Mouse (Mus musculus) right cerebral cortex, postnatal 4 days (tissue): ENCODE results near the gene Arid5b.

Experiments used
- DNase-seq: peaks from one replicate; pipeline ENCODE4 v3.0.0-alpha.2; 2022

Gene Arid5b

DNA sequence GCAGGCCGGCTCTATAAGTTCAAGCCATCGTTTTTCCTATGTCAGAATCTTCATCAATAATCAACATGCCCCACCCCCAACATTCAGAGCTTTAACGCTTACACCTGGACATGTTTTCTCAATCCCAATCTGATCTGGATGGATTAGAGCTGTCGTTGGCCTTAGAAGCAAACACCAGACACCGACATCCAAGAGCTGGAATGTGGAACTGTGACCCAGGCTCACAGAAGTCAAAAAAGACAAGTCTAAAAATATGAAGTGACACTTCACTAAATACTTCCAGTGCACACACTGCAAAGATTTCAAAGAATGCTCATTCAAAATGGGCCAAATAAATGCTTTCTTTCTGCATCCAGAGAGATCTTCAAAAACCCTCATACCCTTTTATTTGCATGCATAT lies 144.5 kb downstream of the Arid5b start:
- DNase-seq = no peak

- DNase-seq = no peak
Observed at GRCm38 (mm10) chr10:68132636-68133035, 145.9 kb downstream of the Arid5b start.

DNA sequence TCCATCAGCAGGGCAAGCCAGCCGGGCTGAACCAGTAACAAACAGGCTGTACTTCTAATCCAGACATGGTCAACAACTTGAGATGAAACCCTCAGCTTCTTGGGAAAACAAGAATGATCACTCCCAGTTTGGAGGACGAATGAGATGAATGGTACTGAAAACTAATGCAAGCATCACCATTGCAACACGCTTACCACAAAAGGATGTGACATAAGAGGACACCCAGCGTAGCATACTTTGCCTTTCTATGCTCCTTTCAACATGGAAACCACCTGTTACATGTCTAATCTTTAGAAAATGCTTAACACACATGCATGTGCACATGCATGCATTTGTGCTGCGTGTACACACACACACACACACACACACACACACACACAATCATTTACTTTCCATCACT lies 146.4 kb downstream of the Arid5b start:
- no peak for DNase-seq

DNA sequence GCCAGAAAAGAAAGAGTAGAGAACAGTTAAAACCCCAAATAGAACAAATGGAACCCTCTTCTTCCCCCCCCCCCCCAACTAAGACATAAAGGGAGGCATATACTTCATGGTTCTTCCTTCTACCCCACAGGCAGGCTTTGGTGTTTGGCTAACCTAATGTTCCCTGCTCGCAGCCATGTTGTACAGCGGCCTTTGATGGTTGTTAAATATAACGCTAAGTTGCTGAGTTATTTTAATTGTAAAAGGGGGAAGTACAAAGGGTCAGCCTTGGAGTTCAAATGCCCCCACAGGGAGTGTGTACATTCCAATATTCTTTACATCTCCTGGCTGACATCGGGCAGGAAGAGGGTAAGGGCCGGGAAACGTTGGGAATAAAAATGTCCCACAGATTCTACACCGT lies 148.9 kb downstream of the Arid5b start:
- no peak for DNase-seq

DNA sequence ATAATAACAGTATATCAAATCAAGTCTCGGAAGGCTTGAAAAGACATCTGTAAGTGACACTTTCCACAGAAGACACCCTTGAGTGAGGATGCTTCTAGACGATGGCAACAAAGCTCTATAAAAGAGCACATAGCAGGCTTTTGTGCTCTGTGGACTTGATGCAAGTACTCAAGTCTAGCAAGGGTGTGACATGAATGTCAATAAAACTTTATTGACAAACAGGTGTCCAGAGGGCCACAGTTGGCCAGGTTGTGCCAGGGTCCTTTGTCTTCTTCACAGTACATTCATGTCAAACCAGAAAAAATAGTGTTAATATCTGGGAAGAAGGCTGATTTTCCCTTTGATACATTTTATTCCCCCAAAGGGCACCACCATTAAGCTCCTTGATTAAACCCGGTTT lies 149.5 kb downstream of the Arid5b start:
- no peak for DNase-seq

GRCm38 (mm10) chr10:68128441-68128848 lies 150.1 kb downstream of the Arid5b start:
- DNase-seq = no peak

GRCm38 (mm10) chr10:68127604-68128256 lies 150.8 kb downstream of the Arid5b start:
- DNase-seq = no peak

GRCm38 (mm10) chr10:68127104-68127503 lies 151.4 kb downstream of the Arid5b start:
- DNase-seq = no peak

- DNase-seq = no peak
Observed at GRCm38 (mm10) chr10:68126551-68126950, 152.0 kb downstream of the Arid5b start.

DNA sequence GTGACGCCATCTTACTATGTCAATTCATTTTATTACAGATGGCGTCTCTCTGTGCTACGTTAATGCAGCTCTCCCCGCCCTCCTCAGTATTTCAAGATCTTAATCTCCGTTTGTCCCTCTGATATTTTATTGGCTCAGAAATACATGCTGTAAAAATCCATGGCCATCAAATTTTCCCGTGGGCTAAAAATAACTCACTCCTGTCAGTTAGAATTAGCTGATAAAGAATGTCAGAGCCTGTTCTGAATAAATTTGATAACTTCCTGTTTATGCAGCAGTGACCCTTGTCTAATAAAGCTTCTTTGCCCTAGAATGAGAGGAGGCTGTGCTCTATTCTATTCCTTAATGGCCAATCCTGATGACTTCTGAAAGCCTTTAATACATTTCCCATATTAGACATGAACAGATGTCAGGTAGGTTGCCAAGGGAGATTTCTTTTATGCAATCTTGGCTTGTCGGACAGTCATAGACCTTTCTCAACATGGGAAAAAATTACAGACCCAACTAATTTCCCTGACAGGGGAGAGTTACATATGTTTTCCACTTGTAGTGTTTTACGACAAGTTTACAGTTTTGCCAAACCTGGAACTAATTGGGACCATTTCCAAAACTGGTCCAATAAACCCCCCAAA lies 152.5 kb downstream of the Arid5b start:
- DNase-seq = no peak

- no peak for DNase-seq
Observed at GRCm38 (mm10) chr10:68124985-68125384, 153.6 kb downstream of the Arid5b start.

DNA sequence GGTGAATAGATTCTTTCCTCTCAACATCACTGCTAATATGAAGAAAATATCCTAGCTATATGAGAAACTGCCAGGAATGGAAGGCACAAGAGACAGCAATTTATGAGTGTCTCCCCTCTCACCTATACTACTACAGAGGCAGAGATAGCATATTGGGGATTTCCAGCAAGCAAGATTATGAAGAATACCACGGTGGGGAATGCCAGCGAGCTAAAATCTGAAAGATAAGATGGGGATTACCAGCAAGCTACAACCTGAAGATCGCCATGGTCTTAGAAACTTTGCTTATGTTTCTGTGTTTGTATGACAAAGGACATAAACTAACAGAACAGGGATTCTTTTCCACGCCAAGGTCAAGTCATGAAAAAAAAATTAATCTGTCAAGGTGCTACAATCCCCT lies 155.1 kb downstream of the Arid5b start:
- no peak for DNase-seq

DNA sequence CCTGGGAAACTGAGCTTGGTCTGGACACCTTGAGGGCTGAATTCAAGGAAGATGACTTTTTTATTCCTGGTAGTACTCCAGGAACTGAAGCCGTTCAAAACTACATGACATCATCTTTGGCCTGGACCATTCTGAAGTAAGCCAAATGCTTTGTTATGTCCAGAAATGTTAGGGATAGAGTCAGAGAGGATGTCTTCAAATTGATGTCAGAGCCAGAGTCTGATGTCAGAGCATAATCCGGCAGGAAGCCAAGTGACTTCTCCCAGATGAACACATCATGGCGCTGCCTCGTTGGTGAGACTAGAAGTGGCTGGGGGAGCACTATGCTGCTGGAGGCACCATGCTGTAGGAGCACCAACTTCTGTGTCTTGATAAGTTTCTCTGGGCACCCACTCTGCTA lies 156.6 kb downstream of the Arid5b start:
- no peak for DNase-seq

GRCm38 (mm10) chr10:68121251-68121650 lies 157.3 kb downstream of the Arid5b start:
- no peak for DNase-seq

GRCm38 (mm10) chr10:68120011-68120410 lies 158.5 kb downstream of the Arid5b start:
- DNase-seq = no peak

DNA sequence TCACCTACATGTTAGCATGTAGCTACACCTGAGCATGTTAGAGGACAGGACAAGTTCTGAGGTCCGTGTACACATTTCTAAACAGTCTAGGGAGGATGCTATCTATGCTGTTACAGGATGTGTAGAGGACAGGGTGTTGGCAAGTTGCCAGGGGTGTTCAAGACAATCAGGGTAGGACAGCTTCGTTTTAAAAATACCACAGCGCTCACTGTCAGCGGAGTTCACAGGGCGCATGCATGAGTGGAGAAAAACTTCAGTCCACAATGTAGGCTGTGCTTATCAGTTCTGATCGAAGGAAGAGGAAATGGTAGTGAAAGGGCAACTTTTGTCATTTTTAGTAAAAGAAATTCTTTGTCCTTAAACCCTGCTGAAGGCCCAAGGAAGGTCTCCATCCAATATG lies 159.3 kb downstream of the Arid5b start:
- no peak for DNase-seq

- no peak for DNase-seq
Observed at GRCm38 (mm10) chr10:68114955-68115354, 163.6 kb downstream of the Arid5b start.

DNA sequence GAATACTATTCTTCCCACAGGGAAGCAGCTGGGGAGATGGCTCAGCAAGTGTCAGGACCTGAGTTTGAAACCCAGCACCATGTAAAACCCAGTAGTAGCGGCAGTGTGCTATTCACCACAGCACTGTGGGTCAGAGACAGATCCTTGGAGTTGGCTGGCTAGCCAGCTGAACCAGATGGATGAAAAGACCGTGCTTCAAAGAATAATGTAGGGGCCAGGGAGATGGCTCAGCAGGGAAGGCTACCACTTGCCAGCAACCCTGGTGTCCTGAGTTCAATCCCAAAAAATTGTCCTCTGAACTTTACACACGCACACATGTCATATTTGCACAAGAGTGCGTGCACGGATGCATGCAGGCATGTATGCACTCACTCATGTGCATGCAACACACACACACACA lies 164.9 kb downstream of the Arid5b start:
- DNase-seq = no peak

- DNase-seq = no peak
Observed at GRCm38 (mm10) chr10:68112983-68113382, 165.6 kb downstream of the Arid5b start.

- no peak for DNase-seq
Observed at GRCm38 (mm10) chr10:68110607-68111006, 167.9 kb downstream of the Arid5b start.

GRCm38 (mm10) chr10:68110182-68110581 lies 168.4 kb downstream of the Arid5b start:
- no peak for DNase-seq

DNA sequence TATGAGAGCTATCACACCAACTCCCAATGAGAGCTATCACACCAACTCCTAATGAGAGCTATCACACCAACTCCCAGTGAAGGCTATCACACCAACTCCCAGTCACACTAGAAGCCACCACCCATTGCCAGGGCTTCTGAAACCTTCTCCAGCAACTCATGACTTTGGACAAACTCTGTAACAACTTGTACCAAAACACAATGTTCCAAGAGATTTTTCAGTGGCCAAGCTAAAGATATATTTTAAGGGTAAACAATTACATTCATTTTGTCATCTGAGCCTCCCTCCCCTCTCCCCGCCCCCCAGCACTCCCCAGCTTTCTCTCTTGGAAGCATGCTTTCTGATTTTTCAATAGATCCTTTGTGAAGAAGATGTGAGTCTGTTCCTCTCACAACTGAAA lies 168.9 kb downstream of the Arid5b start:
- DNase-seq = no peak

DNA sequence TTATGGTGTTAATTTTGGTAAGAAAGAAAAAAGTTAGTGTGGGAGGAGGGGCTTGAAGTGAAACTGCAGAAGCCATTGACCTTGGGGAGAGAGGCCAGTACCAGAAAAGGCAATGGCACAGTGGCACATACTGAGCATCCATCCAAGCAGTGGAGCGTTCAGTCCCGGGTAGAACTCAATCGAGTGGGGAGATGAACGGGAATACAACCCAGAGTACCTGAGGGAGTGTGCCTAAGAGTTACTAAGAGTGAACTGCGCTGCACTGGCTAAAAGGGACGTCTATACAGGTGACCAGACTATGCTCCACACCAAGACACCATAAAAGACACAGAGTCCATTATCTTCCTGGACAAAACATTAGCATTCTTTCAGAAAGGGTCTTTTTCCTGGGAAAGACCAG lies 170.8 kb downstream of the Arid5b start:
- DNase-seq = no peak

- DNase-seq = no peak
Observed at GRCm38 (mm10) chr10:68106351-68106950, 172.1 kb downstream of the Arid5b start.
